Mouse (Mus musculus) limb, embryonic 14.5 days (tissue): ENCODE measurements around the gene Cecr2. TPM values are rescaled to one million over a fixed set of nuclear protein-coding genes. Genes with fewer than 3 reads are reported as not detected.
A peak's percentile ranks its signal among the peaks of the same experiment; 100 is the strongest.
"Not testable (repeated sequence)": the region's sequence is repeated elsewhere in the genome, so short reads cannot be mapped to it uniquely, and the experiment has no call there.

Experiments
- ATAC-seq: fragments of 200-750 bp; cut with Nextera tagmentation; 2 replicates; pipeline ENCODE4 v1.8.0; 2017; ENCODE audit warnings: low read depth, moderate number of reproducible peaks, moderate TSS enrichment; ENCODE audit not compliant: low FRiP score
- DNase-seq: peaks from one replicate; pipeline ENCODE4 v3.0.0-alpha.2; 2015; ENCODE audit warnings: low spot score
- H3K27ac ChIP-seq: fragments of 300-500 bp; sonication (generic); replicated peaks from 2 replicates; pipeline ENCODE4 v1.5.1; 2014; ENCODE audit warnings: low read depth, mild to moderate bottlenecking, low read length, moderate library complexity, mixed read lengths
- H3K27me3 ChIP-seq: fragments of 300-500 bp; sonication (generic); 2 replicates; pipeline ENCODE4 v1.6.1; 2014; ENCODE audit warnings: low read length, mixed read lengths; ENCODE audit not compliant: control insufficient read depth, insufficient read depth
- H3K36me3 ChIP-seq: fragments of 300-500 bp; sonication (generic); 2 replicates; pipeline ENCODE4 v1.6.1; 2014; ENCODE audit warnings: mild to moderate bottlenecking, low read length, moderate library complexity, mixed read lengths; ENCODE audit not compliant: control insufficient read depth, insufficient read depth
- H3K4me1 ChIP-seq: fragments of 300-500 bp; sonication (generic); 2 replicates; pipeline ENCODE4 v1.6.1; 2014; ENCODE audit warnings: antibody characterized with exemption, low read length, mixed read lengths; ENCODE audit not compliant: control insufficient read depth, insufficient read depth
- H3K4me2 ChIP-seq: fragments of 300-500 bp; sonication (generic); replicated peaks from 2 replicates; pipeline ENCODE4 v1.6.1; 2014; ENCODE audit warnings: low read depth, mild to moderate bottlenecking, low read length, moderate library complexity; ENCODE audit not compliant: severe bottlenecking
- H3K4me3 ChIP-seq: fragments of 300-500 bp; sonication (generic); replicated peaks from 2 replicates; pipeline ENCODE4 v1.5.1; 2014; ENCODE audit warnings: low read length
- H3K9ac ChIP-seq: fragments of 300-500 bp; sonication (generic); 2 replicates; pipeline ENCODE4 v1.6.1; 2014; ENCODE audit warnings: mild to moderate bottlenecking, low read depth, low read length, moderate library complexity; ENCODE audit not compliant: severe bottlenecking
- H3K9me3 ChIP-seq: fragments of 300-500 bp; sonication (generic); 2 replicates; pipeline ENCODE4 v1.6.1; 2016; ENCODE audit warnings: low read length; ENCODE audit not compliant: control insufficient read depth
- POLR2A ChIP-seq: fragments of 200-500 bp; IDR thresholded peaks from 2 replicates; pipeline ENCODE4 v1.8.0; 2012; ENCODE audit warnings: inconsistent platforms, mild to moderate bottlenecking, moderate library complexity, borderline replicate concordance; ENCODE audit not compliant: insufficient read depth, insufficient read length; ENCODE audit errors: extremely low read depth
- WGBS: fragments of 180-500 bp; shearing (Covaris S2); extraction: QIAGEN DNeasy Blood & Tissue Kit; methylation state at CpG from one replicate; pipeline ENCODE4 v1.1.7; 2014; 5-methylcytosine and 5-hydroxymethylcytosine counted together
- polyA plus RNA-seq, 2 experiments: library from polyadenylated mRNA; depleted of rRNA in 1 of 2; stranded (reverse) in 1 of 2; unstranded in 1 of 2; fragments of >200 nt; fragmentation: Nextera tagmentation in 1 of 2; extraction: Ambion mirVana in 1 of 2; gene quantifications; 2 replicates each; pipeline versions ENCODE4 v1.2.1 to v1.2.3; 2012 to 2014

The Cecr2 gene
- polyA plus RNA-seq, 2 experiments = 4.1 to 4.8 TPM

GRCm38 (mm10) chr6:120643776-120644175 is 22.4 kb upstream of the Cecr2 start:
- Histone ChIP-seq H3K4me3 (no peak overlapping the region), H3K4me2 (no peak overlapping the region), H3K27ac (no peak overlapping the region), H3K27me3 (no peaks in the 10 kb centered on the region), H3K36me3 (no peaks in the 10 kb centered on the region), H3K9ac (no peak overlapping the region), H3K9me3 (no peaks in the 10 kb centered on the region), H3K4me1 (no peaks in the 10 kb centered on the region)
- no peak for TF ChIP-seq POLR2A
- ATAC-seq (no peak), DNase-seq (no peak)
- 62% methylated on average over 7 of the region's 7 CpGs for WGBS

GRCm38 (mm10) chr6:120644346-120645299 is 21.5 kb upstream of the Cecr2 start:
- Histone ChIP-seq H3K27me3 (no peaks in the 10 kb centered on the region), H3K9me3 (no peaks in the 10 kb centered on the region), H3K4me1 (no peaks in the 10 kb centered on the region), H3K4me3 (no peak overlapping the region), H3K36me3 (no peaks in the 10 kb centered on the region), H3K4me2 (no peak overlapping the region), H3K27ac (0 out of 2 replicates have a peak overlapping the region, but pooled peaks have one; percentile 19), H3K9ac (no peak overlapping the region)
- TF ChIP-seq POLR2A = no peak
- no peak for ATAC-seq
- 51% methylated on average over 23 of the region's 23 CpGs for WGBS
- DNase-seq = no peak

GRCm38 (mm10) chr6:120647246-120648028 is 18.7 kb upstream of the Cecr2 start:
- H3K27me3 ChIP-seq, H3K9ac ChIP-seq, H3K36me3 ChIP-seq, H3K4me2 ChIP-seq, ATAC-seq, H3K4me1 ChIP-seq, H3K27ac ChIP-seq, H3K4me3 ChIP-seq, H3K9me3 ChIP-seq, DNase-seq: not testable (repeated sequence)
- WGBS = 90% methylated on average over 3 of the region's 4 CpGs

GRCm38 (mm10) chr6:120648205-120648604 is 18.0 kb upstream of the Cecr2 start:
- ATAC-seq (no peak), DNase-seq (no peak)
- no peaks in the 10 kb centered on the region for H3K9me3 ChIP-seq
- H3K36me3 ChIP-seq = no peaks in the 10 kb centered on the region
- 68% methylated on average over 5 of the region's 5 CpGs for WGBS
- no peak overlapping the region for H3K4me2 ChIP-seq
- H3K9ac ChIP-seq = no peak overlapping the region
- no peaks in the 10 kb centered on the region for H3K4me1 ChIP-seq
- H3K4me3 ChIP-seq = no peak overlapping the region
- H3K27ac ChIP-seq = no peak overlapping the region
- TF ChIP-seq POLR2A = no peak
- no peaks in the 10 kb centered on the region for H3K27me3 ChIP-seq

- Histone ChIP-seq H3K27ac (no peak overlapping the region), H3K9ac (no peak overlapping the region), H3K4me1 (no peaks in the 10 kb centered on the region), H3K4me2 (no peak overlapping the region), H3K36me3 (no peaks in the 10 kb centered on the region), H3K27me3 (no peaks in the 10 kb centered on the region), H3K9me3 (no peaks in the 10 kb centered on the region), H3K4me3 (no peak overlapping the region)
- 57% methylated on average over 7 of the region's 7 CpGs for WGBS
- DNase-seq (no peak), ATAC-seq (no peak)
- no peak for TF ChIP-seq POLR2A
These were observed 13.5 kb upstream of the Cecr2 start for GRCm38 (mm10) chr6:120652666-120653065.
